Mouse (Mus musculus): ENCODE data around the gene Kifc1. TPM values are rescaled to one million over a fixed set of nuclear protein-coding genes. Genes with fewer than 3 reads are reported as not detected.

Kifc1 gene
- 3.7 and 4.6 TPM in 2 replicates for polyA plus RNA-seq (2015; fragmentation: Nextera tagmentation; extraction: Ambion mirVana)

GRCm38 (mm10) chr17:33890533-33891059, at the start of gene Kifc1:
TSS of gene Kifc1 (minus strand) at chr17:33890661.
- Histone ChIP-seq H3K9ac (replicated peaks; ENCODE audit: low read depth, low read length) (peak within 1 kb of the TSS; percentile 54), H3K9me3 (ENCODE audit: control insufficient read depth, low read length) (no peaks in the 10 kb centered on the region), H3K36me3 (ENCODE audit: control insufficient read depth, insufficient read depth) (no peaks in the 10 kb centered on the region), H3K4me3 (replicated peaks; ENCODE audit: low read length) (peak within 1 kb of the TSS; percentile 60), H3K4me1 (replicated peaks; ENCODE audit: control insufficient read depth, insufficient read depth, low read length) (peaks cover 8% of the 10 kb centered on the region), H3K27me3 (replicated peaks; ENCODE audit: control insufficient read depth, insufficient read depth, low read length) (no peaks in the 10 kb centered on the region), H3K4me2 (ENCODE audit: low read length) (peak within 1 kb of the TSS; percentile 63), H3K27ac (ENCODE audit: low read length) (no peak within 1 kb of the TSS)
- WGBS = 0% methylated on average over 49 of the region's 49 CpGs
- peak; percentile 100 for ATAC-seq

GRCm38 (mm10) chr17:33938783-33939182, 48.3 kb upstream of the Kifc1 start:
- H3K9me3 ChIP-seq (ENCODE audit: control insufficient read depth, low read length) = no peaks in the 10 kb centered on the region
- peaks cover 18% of the 10 kb centered on the region for H3K4me1 ChIP-seq (replicated peaks; ENCODE audit: control insufficient read depth, insufficient read depth, low read length)
- WGBS = 81% methylated on average over 11 of the region's 11 CpGs
- H3K27ac ChIP-seq (ENCODE audit: low read length) = no peak overlapping the region
- no peak overlapping the region for H3K4me3 ChIP-seq (replicated peaks; ENCODE audit: low read length)
- H3K9ac ChIP-seq (replicated peaks; ENCODE audit: low read depth, low read length) = no peak overlapping the region
- no peak overlapping the region for H3K4me2 ChIP-seq (ENCODE audit: low read length)
- peaks cover 10% of the 10 kb centered on the region; the same call in 1 of the 2 replicates for H3K36me3 ChIP-seq (ENCODE audit: control insufficient read depth, insufficient read depth)
- no peak for ATAC-seq
- H3K27me3 ChIP-seq (replicated peaks; ENCODE audit: control insufficient read depth, insufficient read depth, low read length) = no peaks in the 10 kb centered on the region

- no peak overlapping the region for H3K4me3 ChIP-seq (replicated peaks; ENCODE audit: low read length)
- no peak overlapping the region for H3K27ac ChIP-seq (ENCODE audit: low read length)
- no peak for ATAC-seq
- no peaks in the 10 kb centered on the region for H3K27me3 ChIP-seq (replicated peaks; ENCODE audit: control insufficient read depth, insufficient read depth, low read length)
- WGBS = 86% methylated on average over 15 of the region's 15 CpGs
- H3K9ac ChIP-seq (replicated peaks; ENCODE audit: low read depth, low read length) = no peak overlapping the region
- peaks cover 18% of the 10 kb centered on the region for H3K4me1 ChIP-seq (replicated peaks; ENCODE audit: control insufficient read depth, insufficient read depth, low read length)
- 0 out of 2 replicates have a peak, but pooled peaks cover 6% of the 10 kb centered on the region for H3K36me3 ChIP-seq (ENCODE audit: control insufficient read depth, insufficient read depth)
- no peak overlapping the region for H3K4me2 ChIP-seq (ENCODE audit: low read length)
- no peaks in the 10 kb centered on the region for H3K9me3 ChIP-seq (ENCODE audit: control insufficient read depth, low read length)
Observed at GRCm38 (mm10) chr17:33936993-33937392, 46.5 kb upstream of the Kifc1 start.

GRCm38 (mm10) chr17:33935422-33936055, 45.1 kb upstream of the Kifc1 start:
- ATAC-seq = no peak
- 0 out of 2 replicates have a peak, but pooled peaks cover 6% of the 10 kb centered on the region for H3K36me3 ChIP-seq (ENCODE audit: control insufficient read depth, insufficient read depth)
- H3K4me2 ChIP-seq (ENCODE audit: low read length) = no peak overlapping the region
- H3K4me3 ChIP-seq (replicated peaks; ENCODE audit: low read length) = no peak overlapping the region
- H3K9ac ChIP-seq (replicated peaks; ENCODE audit: low read depth, low read length) = no peak overlapping the region
- no peaks in the 10 kb centered on the region for H3K27me3 ChIP-seq (replicated peaks; ENCODE audit: control insufficient read depth, insufficient read depth, low read length)
- no peak overlapping the region for H3K27ac ChIP-seq (ENCODE audit: low read length)
- H3K4me1 ChIP-seq (replicated peaks; ENCODE audit: control insufficient read depth, insufficient read depth, low read length) = peaks cover 17% of the 10 kb centered on the region
- WGBS = 88% methylated on average over 21 of the region's 21 CpGs
- H3K9me3 ChIP-seq (ENCODE audit: control insufficient read depth, low read length) = no peaks in the 10 kb centered on the region

GRCm38 (mm10) chr17:33932970-33933369, 42.5 kb upstream of the Kifc1 start:
- Histone ChIP-seq H3K9me3 (ENCODE audit: control insufficient read depth, low read length) (no peaks in the 10 kb centered on the region), H3K4me3 (replicated peaks; ENCODE audit: low read length) (no peak overlapping the region), H3K9ac (replicated peaks; ENCODE audit: low read depth, low read length) (no peak overlapping the region), H3K36me3 (ENCODE audit: control insufficient read depth, insufficient read depth) (0 out of 2 replicates have a peak, but pooled peaks cover 6% of the 10 kb centered on the region), H3K27ac (ENCODE audit: low read length) (no peak overlapping the region), H3K4me2 (ENCODE audit: low read length) (no peak overlapping the region), H3K4me1 (replicated peaks; ENCODE audit: control insufficient read depth, insufficient read depth, low read length) (peaks cover 18% of the 10 kb centered on the region), H3K27me3 (replicated peaks; ENCODE audit: control insufficient read depth, insufficient read depth, low read length) (no peaks in the 10 kb centered on the region)
- ATAC-seq = no peak
- WGBS = 92% methylated on average over 15 of the region's 15 CpGs

- H3K36me3 ChIP-seq (ENCODE audit: control insufficient read depth, insufficient read depth) = 0 out of 2 replicates have a peak, but pooled peaks cover 8% of the 10 kb centered on the region
- H3K9ac ChIP-seq (replicated peaks; ENCODE audit: low read depth, low read length) = no peak overlapping the region
- no peaks in the 10 kb centered on the region for H3K9me3 ChIP-seq (ENCODE audit: control insufficient read depth, low read length)
- no peak for ATAC-seq
- H3K4me1 ChIP-seq (replicated peaks; ENCODE audit: control insufficient read depth, insufficient read depth, low read length) = peaks cover 18% of the 10 kb centered on the region
- no peaks in the 10 kb centered on the region for H3K27me3 ChIP-seq (replicated peaks; ENCODE audit: control insufficient read depth, insufficient read depth, low read length)
- H3K27ac ChIP-seq (ENCODE audit: low read length) = no peak overlapping the region
- 84% methylated on average over 14 of the region's 14 CpGs for WGBS
- no peak overlapping the region for H3K4me3 ChIP-seq (replicated peaks; ENCODE audit: low read length)
- no peak overlapping the region for H3K4me2 ChIP-seq (ENCODE audit: low read length)
Observed at GRCm38 (mm10) chr17:33932448-33932847, 42.0 kb upstream of the Kifc1 start.

- Histone ChIP-seq H3K36me3 (ENCODE audit: control insufficient read depth, insufficient read depth) (0 out of 2 replicates have a peak, but pooled peaks cover 8% of the 10 kb centered on the region), H3K4me1 (replicated peaks; ENCODE audit: control insufficient read depth, insufficient read depth, low read length) (peaks cover 18% of the 10 kb centered on the region), H3K4me2 (ENCODE audit: low read length) (no peak overlapping the region), H3K9me3 (ENCODE audit: control insufficient read depth, low read length) (no peaks in the 10 kb centered on the region), H3K4me3 (replicated peaks; ENCODE audit: low read length) (no peak overlapping the region), H3K27ac (ENCODE audit: low read length) (no peak overlapping the region), H3K9ac (replicated peaks; ENCODE audit: low read depth, low read length) (no peak overlapping the region), H3K27me3 (replicated peaks; ENCODE audit: control insufficient read depth, insufficient read depth, low read length) (no peaks in the 10 kb centered on the region)
- ATAC-seq = no peak
- WGBS = 88% methylated on average over 11 of the region's 11 CpGs
Observed at GRCm38 (mm10) chr17:33931947-33932346, 41.5 kb upstream of the Kifc1 start.

- no peak for ATAC-seq
- Histone ChIP-seq H3K9me3 (ENCODE audit: control insufficient read depth, low read length) (no peaks in the 10 kb centered on the region), H3K4me2 (ENCODE audit: low read length) (peak overlapping the region; percentile 98), H3K27me3 (replicated peaks; ENCODE audit: control insufficient read depth, insufficient read depth, low read length) (no peaks in the 10 kb centered on the region), H3K4me3 (replicated peaks; ENCODE audit: low read length) (peak overlapping the region; percentile 76), H3K27ac (ENCODE audit: low read length) (no peak overlapping the region), H3K4me1 (replicated peaks; ENCODE audit: control insufficient read depth, insufficient read depth, low read length) (peaks cover 18% of the 10 kb centered on the region), H3K36me3 (ENCODE audit: control insufficient read depth, insufficient read depth) (0 out of 2 replicates have a peak, but pooled peaks cover 8% of the 10 kb centered on the region), H3K9ac (replicated peaks; ENCODE audit: low read depth, low read length) (peak overlapping the region; percentile 84; the same call in 1 of the 2 replicates)
- 34% methylated on average over 17 of the region's 18 CpGs for WGBS
Observed at GRCm38 (mm10) chr17:33931159-33931866, 40.9 kb upstream of the Kifc1 start.

All from forebrain, embryonic 16.5 days (tissue).